Mouse (Mus musculus) limb, embryonic 15.5 days (tissue): ENCODE data around the gene Iqgap3. TPM values are rescaled to one million over a fixed set of nuclear protein-coding genes. Genes with fewer than 3 reads are reported as not detected.

Experiments used
- ATAC-seq: fragments of 200-750 bp; cut with Nextera tagmentation; 2 replicates; pipeline ENCODE4 v1.8.0; 2017; ENCODE audit warnings: low read depth, moderate TSS enrichment; ENCODE audit not compliant: insufficient number of reproducible peaks, low FRiP score, low TSS enrichment
- H3K27ac ChIP-seq: fragments of 300-500 bp; sonication (generic); 2 replicates; pipeline ENCODE4 v1.5.1; 2015; ENCODE audit warnings: moderate library complexity, mild to moderate bottlenecking, inconsistent platforms
- H3K27me3 ChIP-seq: fragments of 300-500 bp; sonication (generic); 2 replicates; pipeline ENCODE4 v1.6.1; 2015; ENCODE audit warnings: inconsistent platforms
- H3K36me3 ChIP-seq: fragments of 300-500 bp; sonication (generic); 2 replicates; pipeline ENCODE4 v1.6.1; 2015; ENCODE audit warnings: inconsistent platforms
- H3K4me1 ChIP-seq: fragments of 300-500 bp; sonication (generic); 2 replicates; pipeline ENCODE4 v1.6.1; 2015; ENCODE audit warnings: inconsistent platforms
- H3K4me2 ChIP-seq: fragments of 300-500 bp; sonication (generic); 2 replicates; pipeline ENCODE4 v1.6.1; 2015; ENCODE audit warnings: mild to moderate bottlenecking, inconsistent platforms
- H3K4me3 ChIP-seq: fragments of 300-500 bp; sonication (generic); 2 replicates; pipeline ENCODE4 v1.5.1; 2015; ENCODE audit warnings: mild to moderate bottlenecking, inconsistent platforms
- H3K9ac ChIP-seq: fragments of 300-500 bp; sonication (generic); 2 replicates; pipeline ENCODE4 v1.6.1; 2015; ENCODE audit warnings: inconsistent platforms
- H3K9me3 ChIP-seq: fragments of 300-500 bp; sonication (generic); 2 replicates; pipeline ENCODE4 v1.6.1; 2016; ENCODE audit warnings: inconsistent platforms
- WGBS: fragments of 180-500 bp; shearing (Covaris S2); methylation state at CpG from one replicate; pipeline ENCODE4 v1.1.7; 2015; 5-methylcytosine and 5-hydroxymethylcytosine counted together
- polyA plus RNA-seq: library from polyadenylated mRNA; unstranded; fragments of >200 nt; fragmentation: Nextera tagmentation; extraction: Ambion mirVana; gene quantifications from 2 replicates; pipeline ENCODE4 v1.2.1, GENCODE M21; 2015

Gene Iqgap3
- polyA plus RNA-seq, 1 experiment from 2014 or later: 17.8 TPM

DNA sequence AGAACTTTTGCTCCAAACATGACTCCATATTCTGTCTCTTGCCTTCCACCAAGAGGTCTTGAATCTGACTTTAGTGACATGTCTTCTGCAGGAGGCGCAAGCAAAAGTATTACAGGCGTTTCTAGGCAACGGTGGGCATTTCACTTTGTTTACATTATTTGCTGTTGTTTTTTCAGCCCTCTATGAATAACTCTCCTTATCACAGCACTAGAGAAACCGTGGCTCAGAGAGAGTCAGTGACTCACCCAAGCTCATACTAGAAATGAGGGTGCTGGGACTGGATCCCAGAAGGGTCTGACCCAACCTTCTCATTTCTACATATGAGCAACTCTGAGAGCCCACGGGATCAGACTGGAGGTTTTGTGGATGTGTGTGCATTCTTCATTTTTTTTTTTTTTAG lies 46.3 kb downstream of the Iqgap3 start:
- Histone ChIP-seq H3K4me1 (no peaks in the 10 kb centered on the region), H3K4me3 (no peak overlapping the region), H3K27ac (no peak overlapping the region), H3K36me3 (no peaks in the 10 kb centered on the region), H3K27me3 (no peaks in the 10 kb centered on the region), H3K4me2 (no peak overlapping the region), H3K9ac (no peak overlapping the region), H3K9me3 (no peaks in the 10 kb centered on the region)
- WGBS: 83% methylated on average over 5 of the region's 5 CpGs
- ATAC-seq: no peak

- 57% methylated on average over 4 of the region's 4 CpGs for WGBS
- no peak overlapping the region for H3K4me3 ChIP-seq
- no peak overlapping the region for H3K4me2 ChIP-seq
- peaks cover 5% of the 10 kb centered on the region; the same call in 1 of the 2 replicates for H3K4me1 ChIP-seq
- ATAC-seq: no peak
- H3K36me3 ChIP-seq: no peaks in the 10 kb centered on the region
- H3K27ac ChIP-seq: no peak overlapping the region
- H3K9me3 ChIP-seq: no peaks in the 10 kb centered on the region
- H3K9ac ChIP-seq: no peak overlapping the region
- no peaks in the 10 kb centered on the region for H3K27me3 ChIP-seq
These were observed 47.2 kb downstream of the Iqgap3 start for GRCm38 (mm10) chr3:88129006-88129405.

- 89% methylated on average over 3 of the region's 3 CpGs for WGBS
- ATAC-seq: no peak
- Histone ChIP-seq H3K27ac (no peak overlapping the region), H3K4me3 (no peak overlapping the region), H3K9ac (no peak overlapping the region), H3K4me1 (peaks cover 5% of the 10 kb centered on the region; the same call in 1 of the 2 replicates), H3K36me3 (no peaks in the 10 kb centered on the region), H3K9me3 (no peaks in the 10 kb centered on the region), H3K4me2 (no peak overlapping the region), H3K27me3 (no peaks in the 10 kb centered on the region)
These were observed 49.3 kb downstream of the Iqgap3 start for GRCm38 (mm10) chr3:88131071-88131470.

DNA sequence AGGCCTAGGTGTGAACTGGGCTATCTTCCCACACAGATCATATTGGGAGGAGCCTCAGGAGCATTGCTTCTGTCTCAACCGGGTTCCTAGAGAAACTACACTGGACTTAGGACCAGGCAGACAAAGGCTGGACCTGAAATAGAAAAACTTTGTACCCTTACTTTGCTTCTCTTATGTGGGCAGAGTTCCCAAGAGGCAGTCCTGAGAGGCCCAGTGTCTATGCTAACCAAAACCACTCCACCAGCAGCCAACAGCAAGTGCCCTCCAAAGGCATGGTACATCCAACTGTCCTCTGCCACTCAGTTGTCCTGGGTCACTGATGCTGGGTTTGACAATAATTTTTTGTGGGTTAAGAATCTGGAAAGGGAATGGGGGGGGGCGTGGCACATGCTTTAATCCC lies 50.7 kb downstream of the Iqgap3 start:
- H3K9ac ChIP-seq: no peak overlapping the region
- H3K27ac ChIP-seq: no peak overlapping the region
- peaks cover 8% of the 10 kb centered on the region for H3K4me1 ChIP-seq
- no peaks in the 10 kb centered on the region for H3K27me3 ChIP-seq
- no peak for ATAC-seq
- no peak overlapping the region for H3K4me3 ChIP-seq
- no peaks in the 10 kb centered on the region for H3K9me3 ChIP-seq
- no peaks in the 10 kb centered on the region for H3K36me3 ChIP-seq
- WGBS: 46% methylated on average over 2 of the region's 2 CpGs
- no peak overlapping the region for H3K4me2 ChIP-seq

- Histone ChIP-seq H3K9ac (no peak overlapping the region), H3K4me3 (no peak overlapping the region), H3K36me3 (no peaks in the 10 kb centered on the region), H3K9me3 (no peaks in the 10 kb centered on the region), H3K4me1 (peaks cover 12% of the 10 kb centered on the region), H3K27me3 (no peaks in the 10 kb centered on the region), H3K27ac (peak overlapping the region; percentile 47), H3K4me2 (no peak overlapping the region)
- 0 out of 2 replicates have a peak, but pooled peaks have one; percentile 40 for ATAC-seq
- WGBS: 55% methylated on average over 4 of the region's 4 CpGs
These were observed 51.5 kb downstream of the Iqgap3 start for GRCm38 (mm10) chr3:88133187-88133771.

GRCm38 (mm10) chr3:88136346-88136745 lies 54.6 kb downstream of the Iqgap3 start:
- ATAC-seq: no peak
- H3K36me3 ChIP-seq: no peaks in the 10 kb centered on the region
- 76% methylated on average over 9 of the region's 9 CpGs for WGBS

GRCm38 (mm10) chr3:88136945-88137494 lies 55.2 kb downstream of the Iqgap3 start:
- Histone ChIP-seq H3K9me3 (no peaks in the 10 kb centered on the region), H3K9ac (no peak overlapping the region), H3K27me3 (no peaks in the 10 kb centered on the region), H3K36me3 (no peaks in the 10 kb centered on the region), H3K27ac (peak overlapping the region; percentile 100), H3K4me2 (peak overlapping the region; percentile 92; the same call in 1 of the 2 replicates), H3K4me1 (peaks cover 45% of the 10 kb centered on the region), H3K4me3 (no peak overlapping the region)
- 79% methylated on average over 4 of the region's 4 CpGs for WGBS
- no peak for ATAC-seq

More at GRCm38 (mm10) chr3:88136346-88136745, 54.6 kb downstream of the Iqgap3 start:
- Histone ChIP-seq H3K4me2 (no peak overlapping the region), H3K4me1 (peaks cover 40% of the 10 kb centered on the region), H3K27ac (no peak overlapping the region), H3K9me3 (no peaks in the 10 kb centered on the region), H3K9ac (no peak overlapping the region), H3K27me3 (no peaks in the 10 kb centered on the region), H3K4me3 (no peak overlapping the region)

DNA sequence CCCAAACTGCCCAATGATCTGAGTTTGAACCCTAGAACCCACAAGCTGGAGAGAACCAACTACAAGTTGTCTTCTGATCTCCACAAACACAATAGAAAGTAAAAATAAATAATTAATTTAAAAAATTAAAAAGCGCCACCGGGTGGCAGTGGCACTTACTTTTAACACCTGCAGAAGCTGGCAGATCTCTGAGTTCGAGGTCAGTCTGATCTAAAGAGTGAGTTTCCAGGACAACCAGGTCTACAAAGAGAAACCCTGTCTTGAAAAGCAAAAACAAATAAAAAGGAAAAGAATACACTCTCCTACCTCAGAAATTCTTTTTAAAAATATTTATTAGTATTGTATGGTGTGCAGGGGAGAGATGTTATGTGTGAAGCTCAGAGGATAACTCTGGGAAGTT lies 56.0 kb downstream of the Iqgap3 start:
- 6% methylated on average over 3 of the region's 3 CpGs for WGBS
- peak overlapping the region; percentile 92 for H3K4me2 ChIP-seq
- H3K4me1 ChIP-seq: peaks cover 45% of the 10 kb centered on the region
- H3K4me3 ChIP-seq: peak overlapping the region; percentile 58
- no peak for ATAC-seq
- no peaks in the 10 kb centered on the region for H3K36me3 ChIP-seq
- peak overlapping the region; percentile 100 for H3K27ac ChIP-seq
- no peaks in the 10 kb centered on the region for H3K27me3 ChIP-seq
- H3K9ac ChIP-seq: peak overlapping the region; percentile 39
- H3K9me3 ChIP-seq: no peaks in the 10 kb centered on the region

DNA sequence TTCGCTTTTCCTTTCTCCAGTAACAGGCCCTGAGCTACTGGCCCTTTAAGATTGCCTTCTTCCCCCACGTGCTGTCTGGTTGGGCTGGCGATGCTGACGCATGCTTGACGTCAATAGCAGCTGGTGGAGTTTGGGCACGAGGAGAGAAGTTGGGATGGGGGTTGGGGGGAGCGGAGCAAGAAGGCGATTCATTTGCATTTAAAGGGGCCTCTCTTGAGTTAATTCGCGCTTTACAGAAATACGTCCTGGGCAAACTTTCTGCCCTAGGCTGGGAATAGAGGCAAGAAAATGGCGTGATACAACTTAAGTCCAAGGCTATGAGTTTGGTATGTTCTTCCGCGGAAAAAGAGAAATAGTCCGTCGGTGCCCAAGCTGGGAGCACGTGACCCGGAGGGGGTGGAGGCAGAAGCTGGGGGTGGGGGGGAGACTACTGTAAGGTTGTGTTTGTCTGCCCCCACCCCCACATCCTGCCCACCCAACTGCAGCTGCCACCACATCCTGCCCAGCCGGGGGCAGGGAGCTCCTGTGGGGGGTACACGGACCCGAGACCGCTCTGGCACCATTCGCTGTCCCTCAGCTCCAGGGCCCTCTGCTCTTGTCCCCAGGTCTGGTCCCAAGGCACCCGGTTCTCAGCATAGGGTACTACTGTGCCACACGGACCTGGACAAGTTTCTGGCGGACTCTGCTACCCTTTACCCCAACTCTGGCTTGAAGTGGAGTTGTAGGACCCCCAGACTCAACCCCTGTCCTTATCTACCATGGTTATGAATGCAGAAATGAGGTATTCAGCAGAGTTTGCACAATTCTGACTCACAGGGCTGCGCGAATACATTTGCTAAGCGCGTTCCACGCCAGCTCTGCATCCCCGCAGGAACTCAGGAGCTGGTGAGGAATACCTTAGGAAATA lies 56.8 kb downstream of the Iqgap3 start:
- peak overlapping the region; percentile 66 for H3K9ac ChIP-seq
- under 1% methylated on average over 32 of the region's 32 CpGs for WGBS
- peak overlapping the region; percentile 58 for H3K4me3 ChIP-seq
- no peaks in the 10 kb centered on the region for H3K27me3 ChIP-seq
- H3K9me3 ChIP-seq: no peaks in the 10 kb centered on the region
- ATAC-seq: peak; percentile 77
- peak overlapping the region; percentile 100 for H3K27ac ChIP-seq
- H3K4me1 ChIP-seq: peaks cover 48% of the 10 kb centered on the region
- H3K4me2 ChIP-seq: peak overlapping the region; percentile 92
- H3K36me3 ChIP-seq: no peaks in the 10 kb centered on the region

DNA sequence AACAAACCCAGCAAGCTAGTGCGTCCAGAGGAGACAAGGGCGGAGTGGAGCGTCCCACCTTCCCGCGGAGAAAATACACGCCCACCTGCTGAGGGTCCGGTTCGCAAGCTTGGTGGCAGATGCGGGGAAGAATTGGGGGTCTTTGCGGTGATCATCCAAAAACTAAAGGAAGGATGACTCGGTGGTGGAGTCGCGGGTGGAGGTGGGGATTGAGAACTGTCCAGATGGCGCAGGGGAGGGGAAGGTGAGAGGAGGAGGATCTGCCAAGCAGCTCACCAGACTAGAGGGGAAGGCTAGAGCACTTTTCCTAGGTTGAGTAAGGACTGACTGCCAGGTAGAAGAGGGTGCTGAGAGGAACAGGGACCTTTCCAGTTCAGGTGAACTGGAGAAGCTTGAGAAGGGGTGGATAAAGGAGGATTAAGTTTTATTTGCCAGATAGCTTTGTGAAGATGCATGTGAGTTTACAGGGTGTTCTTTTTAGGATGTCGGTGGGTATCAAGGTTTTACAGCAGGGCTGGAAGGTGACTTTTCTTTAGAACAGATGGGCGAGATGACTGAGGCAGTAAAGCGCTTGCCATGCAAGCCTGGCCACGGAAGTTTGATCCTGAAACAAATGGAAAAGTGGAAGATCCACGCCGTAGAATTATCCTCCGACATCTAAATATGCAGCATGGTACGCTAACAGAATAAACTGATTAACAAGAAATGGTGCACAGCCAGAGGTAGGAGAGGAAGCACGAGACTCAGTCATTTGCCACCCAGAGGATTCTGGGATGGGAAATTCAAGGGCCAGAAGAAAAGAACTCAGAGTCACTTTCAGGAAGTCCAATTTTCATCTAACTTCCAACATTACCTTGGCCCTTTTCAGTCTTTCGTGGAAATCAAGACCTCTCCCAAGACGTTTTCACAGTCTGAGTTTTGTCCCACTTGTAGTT lies 57.7 kb downstream of the Iqgap3 start:
- peak overlapping the region; percentile 58 for H3K4me3 ChIP-seq
- ATAC-seq: no peak
- 15% methylated on average over 25 of the region's 25 CpGs for WGBS
- H3K27ac ChIP-seq: peak overlapping the region; percentile 100
- H3K9ac ChIP-seq: peak overlapping the region; percentile 66
- peak overlapping the region; percentile 92 for H3K4me2 ChIP-seq
- H3K4me1 ChIP-seq: peaks cover 53% of the 10 kb centered on the region
- no peaks in the 10 kb centered on the region for H3K9me3 ChIP-seq
- H3K27me3 ChIP-seq: no peaks in the 10 kb centered on the region
- no peaks in the 10 kb centered on the region for H3K36me3 ChIP-seq

DNA sequence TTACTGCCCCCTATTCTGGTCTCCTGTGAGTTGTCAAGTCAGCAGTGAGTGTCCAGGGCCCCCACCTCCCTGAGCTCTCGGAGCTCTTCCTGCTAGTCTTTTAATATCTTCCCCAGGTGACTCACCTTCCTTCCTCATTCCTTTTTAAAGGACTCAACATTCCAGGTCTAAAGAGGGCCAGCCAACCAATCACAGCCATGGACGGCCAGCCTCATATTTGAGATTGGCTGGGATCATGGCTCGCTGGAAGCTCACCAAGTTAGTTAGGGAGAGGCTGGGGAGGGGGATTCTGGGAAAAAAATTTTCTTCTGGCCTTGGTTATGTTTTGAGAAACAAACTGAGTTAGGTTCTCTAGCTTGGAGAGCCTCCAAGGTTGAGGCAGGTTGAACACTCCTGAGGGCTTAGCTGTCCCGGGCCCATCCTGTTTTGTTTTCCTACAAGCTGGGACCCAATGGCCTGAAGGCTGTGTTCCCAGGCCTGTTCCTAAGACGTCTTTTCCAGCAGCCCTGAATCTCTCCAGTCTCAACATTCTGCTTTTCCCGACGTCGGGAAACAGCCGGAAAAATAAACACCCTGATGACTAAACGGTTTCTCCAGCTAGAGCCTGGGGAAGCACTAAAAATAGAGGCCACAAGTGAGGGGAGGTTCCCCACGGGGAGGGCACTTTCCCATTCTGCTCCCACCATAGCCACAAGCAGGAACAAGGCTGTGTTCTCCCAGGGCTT lies 58.6 kb downstream of the Iqgap3 start:
- no peak for ATAC-seq
- no peaks in the 10 kb centered on the region for H3K27me3 ChIP-seq
- peaks cover 62% of the 10 kb centered on the region for H3K4me1 ChIP-seq
- H3K4me3 ChIP-seq: peak overlapping the region; percentile 58
- H3K27ac ChIP-seq: peak overlapping the region; percentile 100
- H3K4me2 ChIP-seq: peak overlapping the region; percentile 92
- no peak overlapping the region for H3K9ac ChIP-seq
- WGBS: 6% methylated on average over 11 of the region's 11 CpGs
- no peaks in the 10 kb centered on the region for H3K36me3 ChIP-seq
- no peaks in the 10 kb centered on the region for H3K9me3 ChIP-seq
